Mouse (Mus musculus) G1E (cell line): ENCODE results near the gene Reep3. TPM values are rescaled to one million over a fixed set of nuclear protein-coding genes. Genes with fewer than 3 reads are reported as not detected.
A peak's percentile ranks its signal among the peaks of the same experiment; 100 is the strongest.

Experiments used
- ATAC-seq: 2 replicates; pipeline ENCODE4 v1.8.0; 2016; ENCODE audit warnings: mild to moderate bottlenecking; ENCODE audit not compliant: insufficient number of reproducible peaks, poor library complexity, low FRiP score, severe bottlenecking; ENCODE audit errors: extremely low read depth
- DNase-seq: peaks from one replicate; pipeline ENCODE4 v3.0.0; 2012; ENCODE audit warnings: low spot score
- H3K27me3 ChIP-seq: 2 replicates; pipeline ENCODE4 v1.6.1; 2012; ENCODE audit warnings: mild to moderate bottlenecking, low read length, inconsistent platforms; ENCODE audit not compliant: insufficient read depth
- H3K36me3 ChIP-seq: replicated peaks from 2 replicates; pipeline ENCODE3; 2012; ENCODE audit warnings: mild to moderate bottlenecking, inconsistent platforms
- H3K4me1 ChIP-seq: 2 replicates; pipeline ENCODE4 v1.6.1; 2012; ENCODE audit warnings: low read depth, low read length, inconsistent platforms, mixed read lengths; ENCODE audit not compliant: insufficient read depth
- H3K4me3 ChIP-seq: 2 replicates; pipeline ENCODE4 v1.5.1; 2012; ENCODE audit warnings: low read depth, mild to moderate bottlenecking, inconsistent platforms, low read length, moderate library complexity, mixed read lengths
- H3K9me3 ChIP-seq: replicated peaks from 2 replicates; pipeline ENCODE4 v1.6.1; 2012; ENCODE audit warnings: inconsistent platforms
- CTCF ChIP-seq: IDR thresholded peaks from 2 replicates; pipeline ENCODE4 v1.5.1; 2012; ENCODE audit warnings: low read depth, low read length, inconsistent platforms, mixed read lengths
- GATA1 ChIP-seq: IDR thresholded peaks from 2 replicates; pipeline ENCODE4 v1.6.1; 2012; ENCODE audit warnings: borderline replicate concordance, low read length, inconsistent platforms, mixed read lengths
- GATA2 ChIP-seq: IDR thresholded peaks from 2 replicates; pipeline ENCODE4 v1.6.1; 2012; ENCODE audit warnings: low read depth, low read length, inconsistent platforms, borderline replicate concordance
- POLR2AphosphoS5 ChIP-seq: IDR thresholded peaks from 2 replicates; pipeline ENCODE4 v1.6.1; 2012; ENCODE audit warnings: low read depth, low read length, inconsistent platforms; ENCODE audit not compliant: insufficient replicate concordance
- TAL1 ChIP-seq: conservative IDR thresholded peaks from 2 replicates; pipeline ENCODE4 v1.6.1; 2012; ENCODE audit warnings: low read depth, low read length, inconsistent platforms, mixed read lengths
- polyA plus RNA-seq: library from polyadenylated mRNA; stranded (reverse); fragments of >175 nt; gene quantifications from 2 replicates; pipeline ENCODE4 v1.2.3, GENCODE M21; 2012
- total RNA-seq, 2 experiments: library from RNA; stranded (forward) in 1 of 2; stranded (reverse) in 1 of 2; fragments of 200-1000 nt in 1 of 2; fragments of >200 nt in 1 of 2; fragmentation: Nextera tagmentation in 1 of 2; gene quantifications; 2 replicates each; pipeline ENCODE4 v1.2.3; 2014 to 2017

Gene Reep3
- total and polyA plus RNA-seq, 3 experiments, result 2.1 to 42.7 (median 21.9) TPM

GRCm38 (mm10) chr10:67040410-67040809 lies 56.3 kb downstream of the Reep3 start:
- Histone ChIP-seq H3K36me3 (peaks cover 45% of the 10 kb centered on the region), H3K27me3 (no peaks in the 10 kb centered on the region), H3K4me3 (no peak overlapping the region), H3K4me1 (peaks cover 16% of the 10 kb centered on the region), H3K9me3 (no peaks in the 10 kb centered on the region)
- ATAC-seq (no peak), DNase-seq (no peak)
- TF ChIP-seq GATA1, result no peak

- no peaks in the 10 kb centered on the region for H3K9me3 ChIP-seq
- no peak for ATAC-seq
- H3K36me3 ChIP-seq, result peaks cover 47% of the 10 kb centered on the region
- peaks cover 14% of the 10 kb centered on the region for H3K4me1 ChIP-seq
- no peak overlapping the region for H3K4me3 ChIP-seq
- no peaks in the 10 kb centered on the region for H3K27me3 ChIP-seq
- no peak for DNase-seq
- TF ChIP-seq TAL1, result no peak
- no peak for TF ChIP-seq CTCF
- no peak for TF ChIP-seq GATA1
- no peak for TF ChIP-seq GATA2
- no peak for TF ChIP-seq POLR2AphosphoS5
Measured at GRCm38 (mm10) chr10:67039001-67039400, 57.7 kb downstream of the Reep3 start.

GRCm38 (mm10) chr10:67036542-67036941 lies 60.2 kb downstream of the Reep3 start:
- DNase-seq, result no peak
- TF ChIP-seq GATA1 (no peak), TAL1 (no peak), POLR2AphosphoS5 (no peak), GATA2 (no peak), CTCF (no peak)
- ATAC-seq, result no peak
- Histone ChIP-seq H3K36me3 (peaks cover 53% of the 10 kb centered on the region), H3K4me1 (no peaks in the 10 kb centered on the region), H3K4me3 (no peak overlapping the region), H3K27me3 (no peaks in the 10 kb centered on the region), H3K9me3 (no peaks in the 10 kb centered on the region)

- no peaks in the 10 kb centered on the region for H3K27me3 ChIP-seq
- H3K9me3 ChIP-seq, result no peaks in the 10 kb centered on the region
- ATAC-seq (no peak), DNase-seq (no peak)
- peaks cover 57% of the 10 kb centered on the region for H3K36me3 ChIP-seq
- H3K4me3 ChIP-seq, result no peak overlapping the region
- TF ChIP-seq TAL1 (no peak), CTCF (no peak), GATA2 (no peak), GATA1 (no peak), POLR2AphosphoS5 (no peak)
- H3K4me1 ChIP-seq, result no peaks in the 10 kb centered on the region
Measured at GRCm38 (mm10) chr10:67036141-67036540, 60.6 kb downstream of the Reep3 start.

GRCm38 (mm10) chr10:67031186-67031585 lies 65.6 kb downstream of the Reep3 start:
- H3K4me3 ChIP-seq, result no peak overlapping the region
- TF ChIP-seq GATA1, result no peak
- no peak for TF ChIP-seq TAL1
- TF ChIP-seq CTCF, result no peak
- TF ChIP-seq POLR2AphosphoS5, result no peak
- TF ChIP-seq GATA2, result no peak
- peaks cover 10% of the 10 kb centered on the region for H3K4me1 ChIP-seq
- no peaks in the 10 kb centered on the region for H3K9me3 ChIP-seq
- no peak for DNase-seq
- ATAC-seq, result no peak
- H3K36me3 ChIP-seq, result peaks cover 53% of the 10 kb centered on the region
- no peaks in the 10 kb centered on the region for H3K27me3 ChIP-seq

- H3K9me3 ChIP-seq, result no peaks in the 10 kb centered on the region
- no peak for TF ChIP-seq TAL1
- TF ChIP-seq GATA1, result no peak
- no peak for TF ChIP-seq CTCF
- no peak for TF ChIP-seq POLR2AphosphoS5
- TF ChIP-seq GATA2, result no peak
- no peak for DNase-seq
- no peak overlapping the region for H3K4me3 ChIP-seq
- H3K4me1 ChIP-seq, result peaks cover 27% of the 10 kb centered on the region
- H3K36me3 ChIP-seq, result peaks cover 47% of the 10 kb centered on the region
- no peaks in the 10 kb centered on the region for H3K27me3 ChIP-seq
- no peak for ATAC-seq
Measured at GRCm38 (mm10) chr10:67029297-67029696, 67.4 kb downstream of the Reep3 start.

- Histone ChIP-seq H3K4me3 (peak overlapping the region; percentile 30; the same call in 1 of the 2 replicates), H3K27me3 (no peaks in the 10 kb centered on the region), H3K36me3 (peaks cover 45% of the 10 kb centered on the region), H3K9me3 (no peaks in the 10 kb centered on the region), H3K4me1 (peaks cover 27% of the 10 kb centered on the region)
- TF ChIP-seq POLR2AphosphoS5 (no peak), TAL1 (no peak), GATA2 (no peak)
- DNase-seq, result no peak
- no peak for ATAC-seq
Measured at GRCm38 (mm10) chr10:67026375-67026774, 70.4 kb downstream of the Reep3 start.
